Mouse (Mus musculus): ENCODE measurements around the gene Tmem214. TPM values are rescaled to one million over a fixed set of nuclear protein-coding genes. Genes with fewer than 3 reads are reported as not detected.

Gene Tmem214
- 10 to 100 TPM; 65.5 to 71.3 TPM for total RNA-seq (2021)

GRCm38 (mm10) chr5:30867712-30868111, at the start of gene Tmem214:
Gene Tmem214, plus strand, starts transcription at chr5:30868012.
- intact Hi-C loops (cut with DNase I) = loop anchor here (2.0 kb wide), 1 partner anchor 39 kb away; the partner anchor contains the start of gene Ost4
- no peak for DNase-seq (ENCODE audit: low spot score in 2 of 2)

GRCm38 (mm10) chr5:30818758-30819309, 49.0 kb upstream of the Tmem214 start:
- intact Hi-C loops (cut with DNase I) = no loop called here
- peak in 1 of 2 experiments; percentile 34 for DNase-seq (ENCODE audit: low spot score in 2 of 2)

GRCm38 (mm10) chr5:30822689-30823088, 45.1 kb upstream of the Tmem214 start:
- DNase-seq (ENCODE audit: low spot score in 2 of 2) = no peak
- intact Hi-C loops (cut with DNase I) = no loop called here

GRCm38 (mm10) chr5:30823091-30823490, 44.7 kb upstream of the Tmem214 start:
- intact Hi-C loops (cut with DNase I) = no loop called here
- DNase-seq (ENCODE audit: low spot score in 2 of 2) = no peak

- DNase-seq (ENCODE audit: low spot score in 2 of 2) = no peak
- intact Hi-C loops (cut with DNase I) = no loop called here
Observed at GRCm38 (mm10) chr5:30824124-30824988, 43.5 kb upstream of the Tmem214 start.

GRCm38 (mm10) chr5:30825166-30825565, 42.6 kb upstream of the Tmem214 start:
- intact Hi-C loops (cut with DNase I) = no loop called here
- DNase-seq (ENCODE audit: low spot score in 2 of 2) = no peak

- intact Hi-C loops (cut with DNase I) = no loop called here
- no peak for DNase-seq (ENCODE audit: low spot score in 2 of 2)
Observed at GRCm38 (mm10) chr5:30825821-30826220, 42.0 kb upstream of the Tmem214 start.

- intact Hi-C loops (cut with DNase I) = no loop called here
- DNase-seq (ENCODE audit: low spot score in 2 of 2) = no peak
Observed at GRCm38 (mm10) chr5:30833416-30833815, 34.4 kb upstream of the Tmem214 start.

GRCm38 (mm10) chr5:30839731-30840130, 28.1 kb upstream of the Tmem214 start:
- intact Hi-C loops (cut with DNase I) = no loop called here
- DNase-seq (ENCODE audit: low spot score in 2 of 2) = no peak

- no peak for DNase-seq (ENCODE audit: low spot score in 2 of 2)
- intact Hi-C loops (cut with DNase I) = no loop called here
Observed at GRCm38 (mm10) chr5:30841896-30842295, 25.9 kb upstream of the Tmem214 start.

- intact Hi-C loops (cut with DNase I) = no loop called here
- no peak for DNase-seq (ENCODE audit: low spot score in 2 of 2)
Observed at GRCm38 (mm10) chr5:30849891-30850555, 17.8 kb upstream of the Tmem214 start.

GRCm38 (mm10) chr5:30850556-30850925, 17.3 kb upstream of the Tmem214 start:
- intact Hi-C loops (cut with DNase I) = no loop called here
- no peak for DNase-seq (ENCODE audit: low spot score in 2 of 2)

- no peak for DNase-seq (ENCODE audit: low spot score in 2 of 2)
- intact Hi-C loops (cut with DNase I) = no loop called here
Observed at GRCm38 (mm10) chr5:30853522-30853921, 14.3 kb upstream of the Tmem214 start.

GRCm38 (mm10) chr5:30855674-30856073, 12.1 kb upstream of the Tmem214 start:
- intact Hi-C loops (cut with DNase I) = loop anchor here (2.0 kb wide), 1 partner anchor 49 kb away; no protein-coding TSS in a partner anchor
- no peak for DNase-seq (ENCODE audit: low spot score in 2 of 2)

GRCm38 (mm10) chr5:30856124-30856523, 11.7 kb upstream of the Tmem214 start:
- DNase-seq (ENCODE audit: low spot score in 2 of 2) = no peak
- intact Hi-C loops (cut with DNase I) = loop anchor here (2.0 kb wide), 1 partner anchor 49 kb away; no protein-coding TSS in a partner anchor

- no peak for DNase-seq (ENCODE audit: low spot score in 2 of 2)
- intact Hi-C loops (cut with DNase I) = no loop called here
Observed at GRCm38 (mm10) chr5:30863852-30864251, 4.0 kb upstream of the Tmem214 start.

- intact Hi-C loops (cut with DNase I) = no loop called here
- DNase-seq (ENCODE audit: low spot score in 2 of 2) = no peak
Observed at GRCm38 (mm10) chr5:30864322-30864721, 3.5 kb upstream of the Tmem214 start.

- DNase-seq (ENCODE audit: low spot score in 2 of 2) = no peak
- intact Hi-C loops (cut with DNase I) = no loop called here
Observed at GRCm38 (mm10) chr5:30866871-30867270, 941 bp upstream of the Tmem214 start.

GRCm38 (mm10) chr5:30868981-30869380, 1.2 kb downstream of the Tmem214 start:
- intact Hi-C loops (cut with DNase I) = loop anchor here (2.0 kb wide), 1 partner anchor 38 kb away; the partner anchor contains the start of gene Ost4
- DNase-seq (ENCODE audit: low spot score in 2 of 2) = no peak

GRCm38 (mm10) chr5:30869405-30870130, 1.8 kb downstream of the Tmem214 start:
- intact Hi-C loops (cut with DNase I) = loop anchor here (2.0 kb wide), 1 partner anchor 37 kb away; the partner anchor contains the start of gene Ost4
- DNase-seq (ENCODE audit: low spot score in 2 of 2) = peak; percentile 92 to 93
